Mouse (Mus musculus): Measurements from ENCODE around the gene Pmvk.

Pmvk gene

DNA sequence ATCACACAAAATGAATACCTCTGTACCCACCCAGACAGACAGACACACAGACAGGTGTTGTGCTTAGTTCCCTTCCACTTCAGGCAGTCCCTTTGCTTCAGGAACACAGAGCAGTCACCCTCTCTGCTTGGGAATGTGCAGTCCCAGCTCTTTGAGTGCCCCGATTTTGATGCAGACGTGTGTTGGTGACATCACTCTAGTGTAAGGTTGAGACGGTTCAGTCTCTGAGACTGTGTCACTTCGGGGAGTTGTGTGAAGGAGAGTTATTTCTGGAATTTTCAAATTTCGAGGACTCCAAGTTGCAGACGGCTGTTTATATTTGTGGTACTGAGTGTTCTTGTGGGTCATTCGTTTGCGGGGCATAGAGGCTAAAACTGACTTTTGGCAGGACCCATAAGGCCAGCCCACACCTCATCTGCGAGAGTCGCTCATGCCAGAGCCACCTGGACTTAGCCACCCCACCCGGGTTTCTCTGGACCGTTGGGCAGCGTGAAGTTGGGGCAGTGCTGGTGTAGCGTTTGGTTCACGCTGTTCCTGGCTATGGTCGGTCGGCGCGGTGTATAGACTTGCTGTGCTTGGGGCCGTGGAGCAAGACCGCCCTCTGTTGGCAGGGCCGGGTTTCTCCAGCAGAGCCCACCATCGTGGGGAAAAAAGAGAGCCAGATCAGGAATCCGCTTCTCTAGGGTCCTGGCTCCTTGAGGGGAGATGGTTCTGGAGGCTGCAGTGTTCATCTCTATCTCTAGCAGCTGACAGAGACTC, 30.6 kb downstream of the Pmvk start:
- DNase-seq = peak; percentile 77 to 78

DNA sequence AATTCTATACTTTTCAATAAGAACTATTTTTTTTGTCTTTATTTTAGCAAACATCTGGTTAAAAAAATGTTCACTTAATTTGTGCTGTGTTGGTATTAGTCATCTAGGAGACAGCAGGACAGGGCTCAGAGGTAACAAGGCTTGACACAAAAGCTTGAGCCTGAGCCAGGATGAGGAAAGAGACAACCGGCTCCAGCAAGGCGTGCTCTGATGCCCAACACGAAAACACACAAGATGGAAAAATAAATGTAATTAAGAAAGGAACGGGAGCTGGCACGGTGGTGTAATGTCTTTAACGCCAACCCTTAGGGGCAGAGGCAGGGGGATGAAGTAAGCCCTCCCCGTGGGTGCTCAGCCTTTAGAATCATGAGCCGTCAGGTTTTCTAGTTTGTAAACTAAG, 31.8 kb downstream of the Pmvk start:
- no peak for DNase-seq

DNA sequence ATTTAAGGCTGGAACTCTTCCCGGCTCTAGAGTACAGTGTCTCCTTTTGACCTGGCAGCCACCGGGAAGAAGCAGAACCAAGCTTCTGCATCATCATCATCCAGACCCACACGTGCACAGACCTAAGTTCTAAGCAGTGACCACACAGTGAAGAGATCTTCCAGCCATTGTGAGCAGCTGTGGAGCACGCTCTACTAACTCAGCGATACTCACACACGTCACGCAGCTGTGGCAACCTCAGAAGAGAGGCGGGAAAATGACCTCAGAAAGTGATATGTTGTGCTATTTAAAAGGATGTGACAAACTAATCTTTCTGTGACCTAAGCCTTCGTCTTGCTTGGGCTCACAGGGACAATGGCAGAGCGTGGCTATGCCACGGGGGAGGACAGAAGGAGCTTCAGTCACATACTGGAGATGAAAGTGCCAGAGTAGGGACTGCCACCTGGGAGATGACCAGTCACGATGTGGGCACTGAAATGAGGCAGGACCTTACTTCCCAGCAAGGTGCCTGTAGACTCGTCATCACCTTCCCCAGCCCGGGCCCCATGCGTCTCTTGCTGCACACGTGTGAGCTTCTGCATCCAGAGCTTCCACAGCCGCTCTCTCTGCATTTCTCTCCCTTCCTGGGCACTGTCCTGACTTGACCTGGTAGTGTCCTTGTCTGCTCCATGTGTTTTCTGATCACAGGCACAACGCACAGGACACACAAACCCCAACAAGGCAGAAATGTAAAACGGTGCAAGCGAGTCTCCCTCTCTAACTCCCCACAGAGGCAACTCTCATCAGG, 32.8 kb downstream of the Pmvk start:
- no peak for DNase-seq

DNA sequence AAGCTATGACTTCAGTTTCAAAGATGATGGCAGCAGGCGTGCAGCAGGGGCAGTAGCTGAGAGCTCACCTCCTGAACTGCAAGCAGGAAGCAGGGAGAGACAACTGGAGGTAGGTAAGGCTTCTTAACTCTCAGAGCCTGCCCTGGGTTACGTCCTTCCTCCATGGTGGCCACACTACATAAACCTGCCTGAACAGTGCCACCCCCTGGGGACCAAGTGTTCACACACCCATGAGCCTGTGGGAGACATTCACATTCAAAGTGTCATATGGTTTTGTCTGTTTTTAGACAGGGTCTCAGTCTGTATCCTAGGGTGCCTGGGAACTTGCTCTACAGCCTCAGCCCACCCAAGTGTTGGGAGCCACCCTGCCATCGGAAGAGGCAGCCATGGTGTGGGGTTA, 36.4 kb downstream of the Pmvk start:
- no peak for DNase-seq

DNA sequence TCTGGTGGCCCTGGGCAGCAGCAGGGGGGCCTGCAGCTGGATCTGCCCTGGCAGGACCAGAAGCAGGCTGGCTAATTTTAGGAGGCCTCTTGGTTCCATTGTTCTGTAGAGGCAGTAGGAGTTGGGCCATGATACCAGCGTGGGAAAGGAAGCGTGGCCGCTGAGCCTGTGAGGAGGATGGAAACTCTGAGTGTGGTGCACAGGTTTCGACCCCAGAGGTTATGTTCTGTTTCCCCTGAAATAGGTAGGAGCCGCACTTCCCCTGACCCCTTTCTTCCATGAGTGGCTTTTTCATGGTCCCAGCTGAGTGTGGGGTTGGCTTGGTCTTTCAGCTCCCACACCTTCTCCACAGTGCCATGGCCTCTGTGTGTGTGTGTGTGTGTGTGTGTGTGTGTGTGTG, 37.2 kb downstream of the Pmvk start:
- DNase-seq = no peak

DNA sequence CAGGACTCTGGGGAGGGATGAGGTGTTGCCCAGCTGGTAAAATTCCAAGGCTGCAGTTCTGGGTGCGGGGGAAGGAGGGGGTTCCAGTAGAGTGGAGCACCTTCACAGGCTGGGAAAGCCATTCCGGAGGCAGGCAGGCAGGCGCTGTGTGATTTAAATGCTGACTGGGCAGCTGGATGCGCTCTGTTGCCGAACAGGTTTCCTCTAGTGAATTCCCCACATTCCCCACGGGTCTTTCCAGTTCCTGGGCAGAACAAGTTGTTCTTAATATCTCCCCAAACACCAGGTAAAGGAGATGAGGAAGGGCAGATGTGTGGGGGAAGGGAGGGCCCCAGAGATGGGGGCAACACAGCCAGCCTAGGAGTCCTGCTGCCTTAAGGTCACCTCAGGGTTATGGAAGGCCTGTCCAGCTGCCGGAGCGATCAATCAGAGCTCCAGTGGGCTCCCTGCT, 38.4 kb downstream of the Pmvk start:
- DNase-seq = no peak

DNA sequence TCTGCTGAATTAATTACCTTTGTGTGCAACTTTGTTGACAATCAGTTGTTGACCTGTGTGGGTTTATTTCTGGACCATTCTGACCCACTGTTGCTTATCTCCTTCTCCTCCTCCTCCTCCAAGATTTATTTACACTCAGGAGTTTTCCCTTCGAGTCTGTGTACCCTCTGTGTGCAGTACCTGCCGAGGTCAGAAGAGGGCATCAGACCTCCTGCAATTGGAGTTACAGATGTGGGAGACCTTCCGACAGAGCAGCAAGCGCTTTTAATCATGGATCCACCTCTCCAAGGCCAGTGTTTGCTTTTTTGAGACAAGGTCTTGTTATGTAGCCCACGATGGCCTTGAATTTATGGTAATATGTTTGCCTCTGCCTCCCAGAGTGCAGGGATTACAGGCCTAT, 40.3 kb downstream of the Pmvk start:
- DNase-seq = no peak

DNA sequence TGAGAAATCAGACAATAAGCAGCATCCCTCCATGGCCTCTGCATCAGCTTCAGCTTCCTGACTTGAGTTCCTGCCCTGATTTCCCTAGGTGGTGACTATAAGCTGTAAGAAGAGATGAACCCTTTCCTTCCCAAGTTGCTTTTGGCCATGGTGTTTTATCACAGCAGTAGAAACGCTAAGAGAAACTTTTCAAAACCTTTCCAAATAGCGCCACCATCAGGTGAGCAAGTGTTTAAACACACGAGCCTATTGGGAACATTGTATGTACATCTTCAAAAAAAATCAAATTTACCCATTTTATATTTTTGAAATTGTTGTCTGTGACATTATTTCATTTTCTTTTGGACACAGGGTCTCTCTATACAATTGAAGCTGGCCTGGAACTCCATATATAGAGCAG, 42.0 kb downstream of the Pmvk start:
- no peak for DNase-seq

DNA sequence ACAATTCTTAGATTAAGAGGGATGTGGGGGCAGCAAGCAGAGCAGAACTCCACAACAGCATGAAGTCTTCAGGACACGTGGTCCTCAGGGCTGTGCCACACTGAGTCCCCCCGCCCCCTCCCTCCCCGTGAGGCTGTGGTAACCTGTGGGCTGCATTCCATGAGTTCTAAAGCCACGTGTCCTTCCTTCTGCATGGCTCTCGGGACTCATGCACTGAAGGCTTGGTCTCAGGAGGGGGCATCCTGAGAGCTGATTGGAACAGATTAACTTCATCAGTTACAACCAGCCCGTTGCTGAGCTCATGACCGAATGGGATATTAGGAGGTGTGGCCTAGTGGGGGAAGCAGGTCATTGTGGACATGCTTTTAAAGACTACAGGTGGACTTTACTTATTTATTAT, 45.4 kb downstream of the Pmvk start:
- no peak for DNase-seq

DNA sequence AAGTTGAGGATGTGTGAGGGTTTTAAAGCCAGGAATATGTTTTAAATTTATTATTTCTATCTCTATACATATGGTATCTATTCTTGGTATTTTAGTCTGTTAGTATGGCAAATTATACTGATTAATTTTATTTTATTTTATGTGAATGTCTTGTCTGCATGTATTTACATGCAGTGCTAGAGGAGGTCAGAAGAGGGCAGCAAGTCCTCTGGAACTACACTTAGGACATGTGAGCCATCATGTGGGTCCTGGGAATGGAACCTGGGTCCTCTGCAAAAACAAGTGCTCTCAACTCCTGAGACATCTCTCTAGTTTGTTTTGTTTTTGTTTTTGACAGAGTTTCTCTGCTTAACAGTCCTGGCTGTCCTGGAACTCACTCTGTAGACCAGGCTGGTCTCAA, 47.1 kb downstream of the Pmvk start:
- no peak for DNase-seq

DNA sequence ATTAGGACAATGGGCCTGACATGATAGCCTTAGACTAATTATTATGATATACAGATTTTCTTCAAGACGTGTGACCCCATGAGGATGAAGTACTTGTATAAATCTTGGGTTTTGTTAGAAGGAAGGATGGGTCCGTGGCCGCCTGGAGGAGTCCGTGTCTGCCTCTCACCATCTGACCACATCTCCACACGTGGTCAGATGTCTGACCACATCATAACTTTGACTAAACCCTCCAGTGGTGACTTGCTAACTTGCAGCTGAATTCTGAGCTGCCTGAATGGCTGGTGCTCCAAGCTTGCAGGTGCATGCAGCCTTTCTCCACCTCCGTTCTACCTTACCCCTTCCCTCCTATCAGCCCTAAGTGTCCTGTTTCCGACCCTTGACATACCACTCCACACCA, 48.2 kb downstream of the Pmvk start:
- no peak for DNase-seq

DNA sequence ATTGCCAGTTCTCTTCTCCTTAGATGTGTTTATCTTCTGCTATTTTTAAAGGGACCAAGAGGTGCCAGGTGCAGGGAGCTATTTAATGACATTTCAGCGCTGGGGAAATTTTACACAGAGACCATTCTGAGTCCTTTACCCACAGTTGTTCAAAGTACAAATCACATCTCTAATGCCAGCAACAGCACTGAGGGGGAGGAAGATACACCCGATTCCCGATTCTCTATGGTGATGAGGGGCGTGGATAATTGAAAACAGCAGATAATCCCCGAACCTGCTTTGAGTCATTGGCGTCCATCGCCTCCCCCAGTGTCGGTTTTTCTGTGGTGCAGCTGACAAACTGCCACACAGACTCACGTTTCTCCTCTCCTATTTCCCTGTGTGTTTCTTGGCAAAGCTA, 53.7 kb downstream of the Pmvk start:
- DNase-seq = no peak

DNA sequence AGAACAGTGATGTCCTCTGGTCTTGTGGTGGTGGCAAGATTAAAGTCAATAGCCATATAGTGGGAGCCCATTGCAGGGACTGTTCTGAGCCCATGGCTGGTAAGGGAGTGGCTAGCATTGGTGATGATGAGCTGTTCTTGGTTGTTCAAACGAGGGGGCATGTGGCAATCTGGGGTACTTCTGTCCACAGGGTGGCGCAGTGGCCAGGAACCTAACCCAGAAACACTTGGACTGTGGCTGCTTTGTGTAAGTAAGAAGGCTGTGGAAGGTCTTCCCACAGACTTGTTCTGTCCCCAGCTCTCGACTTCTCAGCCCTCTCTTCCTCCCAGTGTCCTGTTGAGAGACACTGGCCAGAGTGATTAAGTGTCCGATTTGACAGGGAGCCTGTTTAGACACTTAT, 56.6 kb downstream of the Pmvk start:
- DNase-seq = peak; percentile 18 to 20

DNA sequence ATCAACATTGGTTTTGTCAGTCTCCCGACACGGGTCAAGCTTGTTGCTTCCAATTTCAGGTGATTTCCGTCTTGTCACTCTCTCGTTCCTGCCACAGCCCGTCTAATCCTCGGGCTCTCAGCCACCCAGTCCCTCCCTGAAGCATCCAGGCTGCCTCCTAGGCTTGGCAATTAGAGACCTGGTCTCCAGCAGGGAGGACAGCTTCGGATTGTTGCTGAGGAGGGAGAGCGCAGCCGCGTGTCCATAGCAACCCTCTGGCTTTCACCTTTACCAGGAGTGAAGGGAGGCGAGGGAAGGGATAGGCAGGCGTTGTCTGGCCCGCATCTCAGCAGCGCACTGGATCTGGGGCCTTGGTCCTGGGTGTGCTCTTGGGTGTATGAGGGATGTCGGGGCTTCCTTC, 57.1 kb downstream of the Pmvk start:
- no peak for DNase-seq

DNA sequence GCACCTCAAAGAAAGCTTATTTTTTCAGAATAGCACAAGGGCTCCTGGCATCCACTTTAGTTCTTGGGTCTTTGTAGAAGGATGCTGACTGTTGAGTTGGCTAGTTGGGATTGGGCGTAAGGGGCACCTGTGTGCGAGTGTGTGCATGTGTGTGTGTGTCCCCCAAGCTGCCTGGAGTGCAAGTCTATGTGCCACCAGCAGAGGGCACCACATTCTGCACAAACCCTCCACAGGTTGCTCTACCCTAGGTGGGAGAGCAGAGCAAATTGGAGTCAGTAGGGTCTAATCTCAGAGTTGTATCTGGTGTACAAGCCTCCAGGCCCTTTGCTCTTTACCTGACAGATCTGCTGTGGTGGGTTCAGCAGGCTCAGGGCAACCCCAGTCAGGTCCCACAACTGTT, 57.9 kb downstream of the Pmvk start:
- peak; percentile 16 to 25 for DNase-seq

DNA sequence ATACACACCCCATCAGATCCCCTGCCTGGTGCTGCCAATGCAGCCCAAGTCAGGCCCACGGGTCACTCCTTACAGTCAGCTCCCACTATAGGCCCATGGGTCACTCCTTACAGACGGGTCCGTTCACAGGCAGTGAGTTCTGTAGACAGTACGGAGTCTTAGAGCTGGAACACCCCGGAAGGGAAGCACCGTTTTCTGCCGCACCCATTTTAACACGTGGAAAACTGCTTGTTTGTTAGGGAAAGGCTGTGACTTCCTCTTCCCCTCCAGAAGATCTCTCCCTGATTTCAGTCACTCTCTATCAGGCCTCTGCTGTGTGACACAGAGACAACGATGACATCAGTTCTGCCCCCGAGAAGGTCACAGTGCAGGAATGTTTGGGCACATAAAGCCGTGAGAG, 61.1 kb downstream of the Pmvk start:
- no peak for DNase-seq

DNA sequence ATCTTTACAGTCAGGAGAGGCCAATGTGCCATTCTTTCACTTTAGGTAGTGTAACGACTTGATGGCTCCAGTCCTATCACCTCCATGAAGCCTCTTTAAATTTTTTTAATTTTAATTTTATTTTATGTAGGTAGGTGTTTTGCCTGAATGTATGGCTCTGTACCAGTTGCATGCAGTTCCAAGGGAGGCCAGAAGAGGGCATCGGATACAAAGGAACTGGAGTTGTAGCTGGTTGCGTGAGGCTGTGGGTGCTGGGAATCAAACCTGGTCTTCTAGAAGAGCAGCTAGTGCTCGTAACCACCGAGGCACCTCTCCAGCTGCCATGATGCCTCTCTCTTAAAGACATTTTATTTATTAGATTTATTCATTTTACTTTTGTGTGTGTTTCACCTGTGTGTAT, 62.0 kb downstream of the Pmvk start:
- DNase-seq = no peak

Measured in thymus, postnatal 36 days (tissue).